In the genomic region with DNA sequence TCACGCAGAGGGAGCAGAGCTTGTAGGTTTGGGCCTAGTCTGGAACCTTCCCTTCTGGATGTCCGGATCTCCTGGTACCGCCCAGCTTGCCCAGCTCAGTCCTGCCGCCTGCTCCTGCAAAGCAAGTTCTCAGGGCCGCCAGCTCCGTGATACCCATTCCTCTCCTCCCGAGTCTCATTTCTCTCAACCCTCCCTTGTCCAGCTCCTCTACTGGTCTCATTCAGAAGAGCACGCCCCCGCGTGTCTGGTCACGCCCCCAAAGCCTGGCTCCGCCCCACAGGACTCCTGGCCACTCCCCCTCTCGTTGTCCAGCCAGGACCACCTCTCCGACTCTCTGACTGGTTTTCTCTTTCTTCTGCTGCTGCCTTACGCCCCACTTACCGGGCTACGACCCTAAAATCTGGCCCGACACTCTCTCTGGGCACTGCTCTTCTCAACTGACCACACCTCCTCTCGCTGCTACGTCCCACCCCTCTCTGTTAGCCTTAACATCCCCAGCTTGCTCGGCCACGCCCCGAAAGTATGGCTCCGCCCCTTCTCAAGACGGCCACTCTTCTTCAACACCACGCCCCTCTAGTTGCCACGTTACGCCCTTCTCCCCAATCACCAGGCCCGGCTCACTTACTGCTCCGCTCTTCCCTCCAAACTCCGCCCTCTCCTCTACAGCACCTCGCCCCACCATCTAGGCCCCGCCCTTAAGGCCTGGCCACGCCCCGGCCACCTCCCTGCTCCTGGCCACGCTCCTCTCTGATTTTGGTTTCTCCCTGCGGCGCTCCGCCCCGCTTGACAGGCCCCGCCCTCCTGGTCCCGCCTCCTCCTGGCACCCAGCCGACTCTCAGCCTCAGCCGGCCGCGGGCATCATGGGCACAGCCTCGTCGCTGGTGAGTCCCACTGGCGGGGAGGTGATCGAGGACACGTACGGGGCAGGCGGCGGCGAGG, we compare ENCODE assay signal across 8 mouse cellular contexts. TPM values are rescaled to one million over a fixed set of nuclear protein-coding genes. Genes with fewer than 3 reads are reported as not detected.
DNase-seq lines count a peak whose midpoint lies in the region; ATAC-seq and TF ChIP-seq lines count a peak whose summit lies in the region.

A gene (plus strand): TSS at position 624 of the 939 bp plus-strand sequence.

- H3K27me3 ChIP-seq in E14TG2a.4 (ENCODE audit: insufficient read depth, low read length), result peaks cover 15% of the 10 kb centered on the region
- H3K27me3 ChIP-seq in forebrain, embryonic 12.5 days, result peaks cover 13% of the 10 kb centered on the region; the same call in 1 of the 2 replicates
- 0 out of 2 replicates have a peak, but pooled peaks cover under 1% of the 10 kb centered on the region for H3K27me3 ChIP-seq in heart, postnatal 0 days (ENCODE audit: control insufficient read depth, insufficient read depth, low read length)
- peaks cover 4% of the 10 kb centered on the region; the same call in 1 of the 2 replicates for H3K27me3 ChIP-seq in liver, embryonic 16.5 days (ENCODE audit: control insufficient read depth, insufficient read depth, low read depth, low read length)
- H3K27me3 ChIP-seq in neural tube, embryonic 13.5 days, result peaks cover 8% of the 10 kb centered on the region; the same call in 1 of the 2 replicates
- no peaks in the 10 kb centered on the region for H3K27me3 ChIP-seq in testis, adult 2 months (ENCODE audit: control insufficient read depth, insufficient read depth, low read length)

- TF ChIP-seq EP300 in heart, postnatal 0 days (IDR thresholded peaks at IDR 0.05; ENCODE audit: low read depth), result no peak

- peak; percentile 59 for TF ChIP-seq POLR2A in testis, adult 2 months (IDR thresholded peaks at IDR 0.05; ENCODE audit: control insufficient read depth, low read depth, low read length)

- peak within 1 kb of the TSS; percentile 93 for H3K4me3 ChIP-seq in E14TG2a.4 (replicated peaks; ENCODE audit: low read length)
- H3K4me3 ChIP-seq in forebrain, embryonic 12.5 days (replicated peaks), result peak within 1 kb of the TSS; percentile 67
- H3K4me3 ChIP-seq in heart, postnatal 0 days (ENCODE audit: low read depth, low read length), result peak within 1 kb of the TSS; percentile 70
- peak within 1 kb of the TSS; percentile 69 for H3K4me3 ChIP-seq in liver, embryonic 16.5 days (ENCODE audit: low read depth, low read length)
- peak within 1 kb of the TSS; percentile 69 for H3K4me3 ChIP-seq in neural tube, embryonic 13.5 days
- H3K4me3 ChIP-seq in testis, adult 2 months (ENCODE audit: control insufficient read depth, low read depth, low read length), result peak within 1 kb of the TSS; percentile 89

- H3K36me3 ChIP-seq in E14TG2a.4 (ENCODE audit: insufficient read depth, low read length), result 0 out of 2 replicates have a peak, but pooled peaks cover 9% of the 10 kb centered on the region
- H3K36me3 ChIP-seq in forebrain, embryonic 12.5 days (replicated peaks), result peaks cover 6% of the 10 kb centered on the region; the same call in 1 of the 2 replicates
- H3K36me3 ChIP-seq in heart, postnatal 0 days (replicated peaks; ENCODE audit: control insufficient read depth, insufficient read depth, low read length), result 0 out of 2 replicates have a peak, but pooled peaks cover 9% of the 10 kb centered on the region
- H3K36me3 ChIP-seq in liver, embryonic 16.5 days (ENCODE audit: control insufficient read depth, insufficient read depth), result no peaks in the 10 kb centered on the region
- H3K36me3 ChIP-seq in neural tube, embryonic 13.5 days, result no peaks in the 10 kb centered on the region; the same call in 1 of the 2 replicates
- H3K36me3 ChIP-seq in testis, adult 2 months (ENCODE audit: control insufficient read depth, insufficient read depth, low read length), result no peaks in the 10 kb centered on the region

- peak; percentile 91 for DNase-seq in c-Kit-positive CD71-positive TER-119-positive erythroid progenitor cells, embryonic 14.5 days (ENCODE audit: low spot score)
- DNase-seq in heart, postnatal 0 days (ENCODE audit: low spot score), result peak; percentile 100
- DNase-seq in kidney, postnatal 4 days, result peak; percentile 100

- no peaks in the 10 kb centered on the region for H3K9me3 ChIP-seq in E14TG2a.4 (ENCODE audit: low read length)
- H3K9me3 ChIP-seq in forebrain, embryonic 12.5 days, result no peaks in the 10 kb centered on the region
- no peaks in the 10 kb centered on the region for H3K9me3 ChIP-seq in heart, postnatal 0 days (replicated peaks; ENCODE audit: control insufficient read depth, low read length)
- H3K9me3 ChIP-seq in liver, embryonic 16.5 days (replicated peaks; ENCODE audit: control insufficient read depth, low read length), result no peaks in the 10 kb centered on the region
- H3K9me3 ChIP-seq in neural tube, embryonic 13.5 days, result no peaks in the 10 kb centered on the region

- H3K4me1 ChIP-seq in E14TG2a.4 (replicated peaks; ENCODE audit: low read depth, low read length), result peaks cover 23% of the 10 kb centered on the region
- peaks cover 11% of the 10 kb centered on the region for H3K4me1 ChIP-seq in forebrain, embryonic 12.5 days
- H3K4me1 ChIP-seq in heart, postnatal 0 days (ENCODE audit: control insufficient read depth, insufficient read depth), result peaks cover 17% of the 10 kb centered on the region; the same call in 1 of the 2 replicates
- peaks cover 8% of the 10 kb centered on the region for H3K4me1 ChIP-seq in liver, embryonic 16.5 days (ENCODE audit: control insufficient read depth, low read depth, low read length)
- H3K4me1 ChIP-seq in neural tube, embryonic 13.5 days (replicated peaks), result peaks cover 23% of the 10 kb centered on the region
- no peaks in the 10 kb centered on the region for H3K4me1 ChIP-seq in testis, adult 2 months (ENCODE audit: control insufficient read depth, insufficient read depth, low read length)

- H3K27ac ChIP-seq in forebrain, embryonic 12.5 days, result peak within 1 kb of the TSS; percentile 77
- peak within 1 kb of the TSS; percentile 89 for H3K27ac ChIP-seq in heart, postnatal 0 days (ENCODE audit: low read depth)
- peak within 1 kb of the TSS; percentile 62; the same call in 1 of the 2 replicates for H3K27ac ChIP-seq in liver, embryonic 16.5 days (ENCODE audit: low read length)
- peak within 1 kb of the TSS; percentile 84 for H3K27ac ChIP-seq in neural tube, embryonic 13.5 days (replicated peaks)
- H3K27ac ChIP-seq in testis, adult 2 months (ENCODE audit: control insufficient read depth, insufficient read depth, low read depth, low read length), result peak within 1 kb of the TSS; percentile 83

- H3K4me2 ChIP-seq in forebrain, embryonic 12.5 days, result peak within 1 kb of the TSS; percentile 65
- H3K4me2 ChIP-seq in heart, postnatal 0 days (ENCODE audit: low read depth, low read length), result peak within 1 kb of the TSS; percentile 81
- H3K4me2 ChIP-seq in liver, embryonic 16.5 days (ENCODE audit: low read depth, low read length), result peak within 1 kb of the TSS; percentile 79
- H3K4me2 ChIP-seq in neural tube, embryonic 13.5 days, result peak within 1 kb of the TSS; percentile 65

- ATAC-seq in forebrain, embryonic 12.5 days (ENCODE audit: low FRiP score), result peak; percentile 97
- ATAC-seq in heart, postnatal 0 days (ENCODE audit: insufficient read depth, low read depth), result peak; percentile 98
- ATAC-seq in liver, embryonic 16.5 days (ENCODE audit: low read depth), result peak; percentile 92
- ATAC-seq in neural tube, embryonic 13.5 days (ENCODE audit: low read depth), result peak; percentile 98

- peak within 1 kb of the TSS; percentile 68 for H3K9ac ChIP-seq in forebrain, embryonic 12.5 days
- H3K9ac ChIP-seq in heart, postnatal 0 days (replicated peaks; ENCODE audit: low read depth, low read length), result peak within 1 kb of the TSS; percentile 79
- peak within 1 kb of the TSS; percentile 53 for H3K9ac ChIP-seq in liver, embryonic 16.5 days (ENCODE audit: low read depth, low read length)
- H3K9ac ChIP-seq in neural tube, embryonic 13.5 days, result peak within 1 kb of the TSS; percentile 73

- under 1% methylated on average over 55 of the region's 55 CpGs for WGBS in forebrain, embryonic 12.5 days
- under 1% methylated on average over 54 of the region's 55 CpGs for WGBS in heart, postnatal 0 days
- under 1% methylated on average over 55 of the region's 55 CpGs for WGBS in liver, embryonic 16.5 days (ENCODE audit: insufficient replicate concordance)
- WGBS in neural tube, embryonic 13.5 days, result under 1% methylated on average over 55 of the region's 55 CpGs

- no peak for TF ChIP-seq CTCF in E14TG2a.4 (conservative IDR thresholded peaks at IDR 0.05; ENCODE audit: low read length)
- TF ChIP-seq CTCF in heart, postnatal 0 days (IDR thresholded peaks at IDR 0.05; ENCODE audit: low read depth), result peak; percentile 15; the same call in 1 of the 2 replicates
- TF ChIP-seq CTCF in testis, adult 2 months (IDR thresholded peaks at IDR 0.05; ENCODE audit: control insufficient read depth, insufficient read depth, insufficient replicate concordance, low read depth, low read length), result no peak

RNA-seq across cellular contexts. Expression of the gene that starts here (rescaled TPM):
- 6.2 and 6.6 TPM in 2 replicates for polyA plus RNA-seq in forebrain, embryonic 12.5 days (2016; fragmentation: Nextera tagmentation; extraction: Ambion mirVana)
- 7.7 and 9.8 TPM in 2 replicates for total RNA-seq in heart, postnatal 0 days (2014; rRNA removed; ENCODE audit: low replicate concordance)
- 1.7 and 2.0 TPM in 2 replicates for polyA plus RNA-seq in heart, postnatal 0 days (2015; fragmentation: Nextera tagmentation; extraction: Ambion mirVana)
- polyA plus RNA-seq in liver, embryonic 16.5 days (2015; fragmentation: Nextera tagmentation; extraction: Ambion mirVana), result 0.90 and 1.2 TPM in 2 replicates
- polyA plus RNA-seq in neural tube, embryonic 13.5 days (2015; fragmentation: Nextera tagmentation; extraction: Ambion mirVana), result 3.1 and 3.3 TPM in 2 replicates
- 6.4 and 10.2 TPM in 2 replicates for polyA plus RNA-seq in testis, adult 2 months (2012; rRNA removed)

Comparison
In these comparisons a context has a peak if more than half of its experiments do, and no peak if none do; other contexts are left out.
1. Peak in every context shown above with its lines: DNase-seq, ATAC-seq, H3K4me3 ChIP-seq and H3K27ac ChIP-seq.